Mouse (Mus musculus): ENCODE measurements around the gene Ell2. TPM values are rescaled to one million over a fixed set of nuclear protein-coding genes. Genes with fewer than 3 reads are reported as not detected.
"Not testable (repeated sequence)": the region's sequence is repeated elsewhere in the genome, so short reads cannot be mapped to it uniquely, and the experiment has no call there.

The Ell2 gene
- 10 to 100 TPM; 20.4 to 22.8 TPM for total RNA-seq (2021)
- long read RNA-seq, experiment 1, full-length matches to known transcripts = 4 of 6 reads
- long read RNA-seq, experiment 1, partial matches to known transcripts = 2 of 6 reads
- long read RNA-seq, experiment 1, other reads (novel, unspliced or antisense) = 0 of 6 reads
- long read RNA-seq, experiment 2, full-length matches to known transcripts = 4 of 7 reads
- long read RNA-seq, experiment 2, partial matches to known transcripts = 0 of 7 reads
- long read RNA-seq, experiment 2, other reads (novel, unspliced or antisense) = 3 of 7 reads

- DNase-seq = no peak
- intact Hi-C loops (cut with DNase I) = loop anchor here (5.0 kb wide), 3 partner anchors 46 to 479 kb away; partner anchors contain the start of gene Rfesd
Measured at GRCm38 (mm10) chr13:75706457-75706856, at the start of gene Ell2. Gene Ell2, plus strand, starts transcription at chr13:75706757.

GRCm38 (mm10) chr13:75685438-75685837 lies 21.1 kb upstream of the Ell2 start:
- intact Hi-C loops (cut with DNase I) = no loop called here
- DNase-seq = no peak

- no peak for DNase-seq
- intact Hi-C loops (cut with DNase I) = no loop called here
Measured at GRCm38 (mm10) chr13:75686995-75687394, 19.6 kb upstream of the Ell2 start.

- DNase-seq = no peak
- intact Hi-C loops (cut with DNase I) = no loop called here
Measured at GRCm38 (mm10) chr13:75691625-75692024, 14.9 kb upstream of the Ell2 start.

- DNase-seq = no peak
- intact Hi-C loops (cut with DNase I) = no loop called here
Measured at GRCm38 (mm10) chr13:75693081-75693480, 13.5 kb upstream of the Ell2 start.

- DNase-seq = no peak
- intact Hi-C loops (cut with DNase I) = no loop called here
Measured at GRCm38 (mm10) chr13:75702814-75703213, 3.7 kb upstream of the Ell2 start.

GRCm38 (mm10) chr13:75706882-75707816 lies 592 bp downstream of the Ell2 start:
- intact Hi-C loops (cut with DNase I) = loop anchor here (1.0 to 5.0 kb wide), 4 partner anchors 45 to 480 kb away; partner anchors contain the start of gene Rfesd
- DNase-seq = peak; percentile 92 to 94

GRCm38 (mm10) chr13:75707821-75708636 lies 1.5 kb downstream of the Ell2 start:
- intact Hi-C loops (cut with DNase I) = loop anchor here (1.0 to 5.0 kb wide), 4 partner anchors 44 to 481 kb away; partner anchors contain the start of gene Rfesd
- peak; percentile 78 to 79 for DNase-seq

- intact Hi-C loops (cut with DNase I) = loop anchor here (5.0 kb wide), 3 partner anchors 44 to 481 kb away; partner anchors contain the start of gene Rfesd
- no peak for DNase-seq
Measured at GRCm38 (mm10) chr13:75708637-75709002, 2.1 kb downstream of the Ell2 start.

GRCm38 (mm10) chr13:75709026-75709778 lies 2.6 kb downstream of the Ell2 start:
- intact Hi-C loops (cut with DNase I) = loop anchor here (5.0 kb wide), 3 partner anchors 43 to 482 kb away; partner anchors contain the start of gene Rfesd
- peak in 1 of 2 experiments; percentile 2 for DNase-seq

GRCm38 (mm10) chr13:75710152-75710551 lies 3.6 kb downstream of the Ell2 start:
- intact Hi-C loops (cut with DNase I) = no loop called here
- no peak for DNase-seq

- DNase-seq; intact Hi-C loops (cut with DNase I): not testable (repeated sequence)
Measured at GRCm38 (mm10) chr13:75711517-75711916, 5.0 kb downstream of the Ell2 start.

- DNase-seq; intact Hi-C loops (cut with DNase I): not testable (repeated sequence)
Measured at GRCm38 (mm10) chr13:75712544-75712943, 6.0 kb downstream of the Ell2 start.

GRCm38 (mm10) chr13:75714407-75714806 lies 7.8 kb downstream of the Ell2 start:
- intact Hi-C loops (cut with DNase I) = no loop called here
- no peak for DNase-seq

GRCm38 (mm10) chr13:75717638-75718302 lies 11.2 kb downstream of the Ell2 start:
- intact Hi-C loops (cut with DNase I) = no loop called here
- DNase-seq = no peak

- intact Hi-C loops (cut with DNase I) = no loop called here
- no peak for DNase-seq
Measured at GRCm38 (mm10) chr13:75718376-75718775, 11.8 kb downstream of the Ell2 start.

GRCm38 (mm10) chr13:75719645-75720044 lies 13.1 kb downstream of the Ell2 start:
- intact Hi-C loops (cut with DNase I) = no loop called here
- no peak for DNase-seq

GRCm38 (mm10) chr13:75726569-75727373 lies 20.2 kb downstream of the Ell2 start:
- DNase-seq = no peak
- intact Hi-C loops (cut with DNase I) = no loop called here

Data from heart, postnatal 14 days (tissue).